Mouse (Mus musculus) neural tube, embryonic 11.5 days (tissue): Measurements from ENCODE around the gene Rufy2. TPM values are rescaled to one million over a fixed set of nuclear protein-coding genes. Genes with fewer than 3 reads are reported as not detected.
A peak's percentile ranks its signal among the peaks of the same experiment; 100 is the strongest.

ENCODE experiments used
- ATAC-seq: fragments of 200-750 bp; cut with Nextera tagmentation; 2 replicates; pipeline ENCODE4 v1.8.0; 2017; ENCODE audit warnings: moderate number of reproducible peaks, mild to moderate bottlenecking, moderate TSS enrichment, moderate library complexity; ENCODE audit not compliant: insufficient read depth, low FRiP score, low TSS enrichment
- DNase-seq: peaks from one replicate; pipeline ENCODE4 v3.0.0-alpha.2; 2015; ENCODE audit warnings: low spot score
- H3K27ac ChIP-seq: fragments of 300-500 bp; sonication (generic); 2 replicates; pipeline ENCODE4 v1.5.1; 2014; ENCODE audit warnings: low read depth, mild to moderate bottlenecking, low read length
- H3K27me3 ChIP-seq: fragments of 300-500 bp; sonication (generic); 2 replicates; pipeline ENCODE4 v1.6.1; 2014; ENCODE audit warnings: mild to moderate bottlenecking, low read length, mixed read lengths; ENCODE audit not compliant: control insufficient read depth, insufficient read depth
- H3K36me3 ChIP-seq: fragments of 300-500 bp; sonication (generic); 2 replicates; pipeline ENCODE4 v1.6.1; 2014; ENCODE audit warnings: mild to moderate bottlenecking, low read length, moderate library complexity, mixed read lengths; ENCODE audit not compliant: control insufficient read depth, insufficient read depth
- H3K4me1 ChIP-seq: fragments of 300-500 bp; sonication (generic); 2 replicates; pipeline ENCODE4 v1.6.1; 2014; ENCODE audit warnings: low read length, mixed read lengths; ENCODE audit not compliant: control insufficient read depth, insufficient read depth
- H3K4me2 ChIP-seq: fragments of 300-500 bp; sonication (generic); 2 replicates; pipeline ENCODE4 v1.6.1; 2014; ENCODE audit warnings: low read depth, mild to moderate bottlenecking, moderate library complexity
- H3K4me3 ChIP-seq: fragments of 300-500 bp; sonication (generic); 2 replicates; pipeline ENCODE4 v1.5.1; 2014; ENCODE audit warnings: low read depth, low read length
- H3K9ac ChIP-seq: fragments of 300-500 bp; sonication (generic); 2 replicates; pipeline ENCODE4 v1.6.1; 2014; ENCODE audit warnings: mild to moderate bottlenecking, low read length
- H3K9me3 ChIP-seq: fragments of 300-500 bp; sonication (generic); 2 replicates; pipeline ENCODE4 v1.6.1; 2016; ENCODE audit warnings: low read length; ENCODE audit not compliant: control insufficient read depth
- WGBS: fragments of 180-500 bp; shearing (Covaris S2); extraction: QIAGEN DNeasy Blood & Tissue Kit; methylation state at CpG from one replicate; pipeline ENCODE4 v1.1.7; 2014; 5-methylcytosine and 5-hydroxymethylcytosine counted together
- polyA plus RNA-seq: library from polyadenylated mRNA; unstranded; fragments of >200 nt; fragmentation: Nextera tagmentation; extraction: Ambion mirVana; gene quantifications from 2 replicates; pipeline ENCODE4 v1.2.1, GENCODE M21; 2014

Gene Rufy2
- polyA plus RNA-seq, 1 experiment from 2014 or later = 22.7 TPM

GRCm38 (mm10) chr10:63004556-63004955, 24.5 kb downstream of the Rufy2 start:
- H3K27me3 ChIP-seq = no peaks in the 10 kb centered on the region
- WGBS = 90% methylated on average over 9 of the region's 9 CpGs
- H3K4me2 ChIP-seq = no peak overlapping the region
- no peak for DNase-seq
- no peak overlapping the region for H3K4me3 ChIP-seq
- H3K36me3 ChIP-seq = peaks cover 12% of the 10 kb centered on the region
- H3K9ac ChIP-seq = no peak overlapping the region
- ATAC-seq = no peak
- no peaks in the 10 kb centered on the region for H3K4me1 ChIP-seq
- H3K9me3 ChIP-seq = no peaks in the 10 kb centered on the region
- no peak overlapping the region for H3K27ac ChIP-seq

DNA sequence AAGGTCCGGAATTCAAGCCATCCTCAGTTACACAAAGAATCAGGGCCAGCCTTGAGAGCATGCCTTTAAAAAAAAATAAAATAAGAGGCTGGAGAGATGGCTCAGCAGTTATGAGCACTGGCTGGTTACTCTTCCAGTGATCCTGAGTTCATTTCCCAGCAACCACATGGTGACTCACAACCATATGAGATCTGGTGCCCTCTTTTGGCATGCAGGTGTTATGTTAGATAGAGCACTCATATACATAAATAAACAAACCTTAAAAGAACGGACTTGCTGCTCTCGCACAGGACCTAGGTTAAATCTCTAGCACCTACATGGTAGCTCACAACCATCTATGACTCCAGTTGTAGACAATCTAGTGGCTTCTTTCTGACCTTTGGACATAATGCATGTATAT, 28.2 kb downstream of the Rufy2 start:
- H3K4me3 ChIP-seq = no peak overlapping the region
- ATAC-seq (no peak), DNase-seq (no peak)
- H3K4me1 ChIP-seq = no peaks in the 10 kb centered on the region
- WGBS = 75% methylated on average over 3 of the region's 3 CpGs
- no peaks in the 10 kb centered on the region for H3K27me3 ChIP-seq
- no peak overlapping the region for H3K9ac ChIP-seq
- no peaks in the 10 kb centered on the region for H3K9me3 ChIP-seq
- peaks cover 16% of the 10 kb centered on the region for H3K36me3 ChIP-seq
- no peak overlapping the region for H3K4me2 ChIP-seq
- H3K27ac ChIP-seq = no peak overlapping the region

- no peak overlapping the region for H3K4me2 ChIP-seq
- WGBS = 88% methylated on average over 4 of the region's 4 CpGs
- ATAC-seq = no peak
- peaks cover 25% of the 10 kb centered on the region for H3K36me3 ChIP-seq
- no peaks in the 10 kb centered on the region for H3K9me3 ChIP-seq
- no peaks in the 10 kb centered on the region for H3K4me1 ChIP-seq
- no peak overlapping the region for H3K9ac ChIP-seq
- H3K4me3 ChIP-seq = no peak overlapping the region
- H3K27me3 ChIP-seq = no peaks in the 10 kb centered on the region
- H3K27ac ChIP-seq = no peak overlapping the region
- no peak for DNase-seq
Observed at GRCm38 (mm10) chr10:63010268-63010667, 30.2 kb downstream of the Rufy2 start.

DNA sequence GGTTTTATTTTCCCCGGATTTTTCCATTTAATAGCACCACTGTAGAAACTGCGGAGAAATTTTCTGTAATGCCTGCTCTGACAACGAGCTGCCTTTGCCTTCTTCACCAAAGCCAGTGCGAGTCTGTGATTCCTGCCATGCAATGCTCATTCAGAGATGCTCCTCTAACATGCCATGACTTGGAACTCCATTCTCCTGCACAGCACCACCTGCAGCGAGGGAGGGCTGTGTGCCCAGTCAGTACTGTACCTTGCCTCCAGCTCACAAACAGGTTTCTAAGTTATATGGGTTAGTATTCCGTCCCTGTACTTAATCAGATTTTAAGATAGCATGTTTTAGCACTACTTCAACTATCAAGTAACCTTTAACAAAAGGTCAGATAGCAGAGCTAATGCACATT, 31.5 kb downstream of the Rufy2 start:
- Histone ChIP-seq H3K9ac (no peak overlapping the region), H3K27ac (no peak overlapping the region), H3K9me3 (no peaks in the 10 kb centered on the region), H3K4me2 (no peak overlapping the region), H3K4me3 (no peak overlapping the region), H3K4me1 (no peaks in the 10 kb centered on the region), H3K36me3 (peaks cover 25% of the 10 kb centered on the region), H3K27me3 (no peaks in the 10 kb centered on the region)
- no peak for DNase-seq
- ATAC-seq = no peak
- 91% methylated on average over 6 of the region's 6 CpGs for WGBS

DNA sequence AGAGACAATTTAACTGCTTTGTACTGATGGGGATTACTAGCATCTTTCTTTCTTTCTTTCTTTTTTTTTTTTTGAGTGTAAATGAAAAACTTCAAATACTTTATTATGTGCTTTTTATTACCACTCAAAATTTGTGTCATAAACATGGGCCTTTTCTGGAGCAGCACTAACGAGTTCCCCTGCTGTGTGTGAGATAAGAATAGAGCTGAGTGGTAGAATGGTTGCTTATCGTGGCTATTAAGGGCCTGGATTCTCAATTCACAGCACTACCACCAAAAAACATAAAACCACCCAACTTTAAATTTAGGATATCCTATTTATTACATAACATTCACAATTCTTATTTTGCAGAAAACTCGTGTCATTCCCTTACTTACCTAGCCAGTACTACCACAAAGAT, 33.5 kb downstream of the Rufy2 start:
- Histone ChIP-seq H3K4me3 (no peak overlapping the region), H3K27me3 (no peaks in the 10 kb centered on the region), H3K36me3 (peaks cover 25% of the 10 kb centered on the region), H3K9me3 (no peaks in the 10 kb centered on the region), H3K4me1 (no peaks in the 10 kb centered on the region), H3K4me2 (no peak overlapping the region), H3K9ac (no peak overlapping the region), H3K27ac (no peak overlapping the region)
- ATAC-seq (no peak), DNase-seq (no peak)
- 87% methylated on average over 3 of the region's 3 CpGs for WGBS

GRCm38 (mm10) chr10:63014168-63014567, 34.1 kb downstream of the Rufy2 start:
- WGBS = 87% methylated on average over 9 of the region's 9 CpGs
- Histone ChIP-seq H3K27ac (no peak overlapping the region), H3K9ac (no peak overlapping the region), H3K4me2 (no peak overlapping the region), H3K9me3 (no peaks in the 10 kb centered on the region), H3K4me3 (no peak overlapping the region), H3K27me3 (no peaks in the 10 kb centered on the region), H3K4me1 (no peaks in the 10 kb centered on the region), H3K36me3 (peaks cover 25% of the 10 kb centered on the region)
- DNase-seq (no peak), ATAC-seq (no peak)

GRCm38 (mm10) chr10:63019304-63019703, 39.3 kb downstream of the Rufy2 start:
- H3K4me3 ChIP-seq = no peak overlapping the region
- H3K27ac ChIP-seq = no peak overlapping the region
- peaks cover 12% of the 10 kb centered on the region for H3K4me1 ChIP-seq
- H3K9me3 ChIP-seq = no peaks in the 10 kb centered on the region
- no peak overlapping the region for H3K4me2 ChIP-seq
- ATAC-seq (no peak), DNase-seq (no peak)
- H3K27me3 ChIP-seq = no peaks in the 10 kb centered on the region
- WGBS = 91% methylated on average over 6 of the region's 6 CpGs
- no peak overlapping the region for H3K9ac ChIP-seq
- peaks cover 10% of the 10 kb centered on the region for H3K36me3 ChIP-seq

- ATAC-seq (no peak), DNase-seq (no peak)
- H3K9ac ChIP-seq = no peak overlapping the region
- H3K4me2 ChIP-seq = peak overlapping the region; percentile 55
- H3K27ac ChIP-seq = no peak overlapping the region
- H3K4me3 ChIP-seq = peak overlapping the region; percentile 78
- WGBS = 70% methylated on average over 4 of the region's 4 CpGs
- peaks cover 3% of the 10 kb centered on the region; the same call in 1 of the 2 replicates for H3K36me3 ChIP-seq
- no peaks in the 10 kb centered on the region for H3K27me3 ChIP-seq
- H3K4me1 ChIP-seq = peaks cover 21% of the 10 kb centered on the region
- no peaks in the 10 kb centered on the region for H3K9me3 ChIP-seq
Observed at GRCm38 (mm10) chr10:63021702-63022101, 41.7 kb downstream of the Rufy2 start.

- Histone ChIP-seq H3K9ac (peak overlapping the region; percentile 96), H3K4me3 (peak overlapping the region; percentile 78), H3K9me3 (no peaks in the 10 kb centered on the region), H3K4me2 (peak overlapping the region; percentile 55), H3K27me3 (no peaks in the 10 kb centered on the region), H3K4me1 (peaks cover 24% of the 10 kb centered on the region), H3K36me3 (no peaks in the 10 kb centered on the region), H3K27ac (peak overlapping the region; percentile 100)
- ATAC-seq (no peak), DNase-seq (peak; percentile 18)
- under 1% methylated on average over 27 of the region's 27 CpGs for WGBS
Observed at GRCm38 (mm10) chr10:63022541-63023120, 42.6 kb downstream of the Rufy2 start.
